In genomic region chr3:52645156-52645555, GRCm38 (mm10) we compare ENCODE assay signal across 14 mouse cellular contexts.
DNase-seq lines count a peak whose midpoint lies in the region; ATAC-seq and TF ChIP-seq lines count a peak whose summit lies in the region.
"Had no signal": no experiment of that assay in that cellular context is flagged by ENCODE, and none has a peak within 500 bp of the region (broad histone marks: within the 10 kb centered on the region; RNA-seq: fewer than 3 reads in every experiment).

No protein-coding gene starts in this region.

- ATAC-seq in forebrain, postnatal 0 days: no peak
- peak; percentile 28 for ATAC-seq in midbrain, embryonic 13.5 days
- no peak; the same call in 1 of the 2 replicates for ATAC-seq in midbrain, embryonic 14.5 days (ENCODE audit: low FRiP score, low TSS enrichment)
- no peak for ATAC-seq in embryonic facial prominence, embryonic 12.5 days (ENCODE audit: insufficient number of reproducible peaks, insufficient read depth, low FRiP score, low TSS enrichment)
- no peak for ATAC-seq in limb, embryonic 14.5 days (ENCODE audit: low FRiP score, low read depth)

- no peak for TF ChIP-seq POLR2A in limb, embryonic 14.5 days (IDR thresholded peaks at IDR 0.05; ENCODE audit: borderline replicate concordance, extremely low read depth, insufficient read depth, insufficient read length)

- H3K36me3 ChIP-seq in forebrain, embryonic 10.5 days (replicated peaks): no peaks in the 10 kb centered on the region
- H3K36me3 ChIP-seq in forebrain, postnatal 0 days (ENCODE audit: insufficient read depth): no peaks in the 10 kb centered on the region
- no peaks in the 10 kb centered on the region for H3K36me3 ChIP-seq in midbrain, embryonic 13.5 days
- H3K36me3 ChIP-seq in midbrain, embryonic 14.5 days (ENCODE audit: control insufficient read depth, insufficient read depth, low read length): no peaks in the 10 kb centered on the region
- no peaks in the 10 kb centered on the region for H3K36me3 ChIP-seq in embryonic facial prominence, embryonic 12.5 days
- H3K36me3 ChIP-seq in limb, embryonic 14.5 days (ENCODE audit: control insufficient read depth, insufficient read depth, low read length): no peaks in the 10 kb centered on the region

- peaks cover 6% of the 10 kb centered on the region for H3K27me3 ChIP-seq in forebrain, embryonic 10.5 days (ENCODE audit: poor library complexity, severe bottlenecking)
- no peaks in the 10 kb centered on the region for H3K27me3 ChIP-seq in forebrain, postnatal 0 days (ENCODE audit: insufficient read depth, low read length)
- peaks cover 10% of the 10 kb centered on the region for H3K27me3 ChIP-seq in midbrain, embryonic 13.5 days
- H3K27me3 ChIP-seq in midbrain, embryonic 14.5 days (ENCODE audit: control insufficient read depth, insufficient read depth, low read length): no peaks in the 10 kb centered on the region
- no peaks in the 10 kb centered on the region for H3K27me3 ChIP-seq in embryonic facial prominence, embryonic 12.5 days
- no peaks in the 10 kb centered on the region for H3K27me3 ChIP-seq in limb, embryonic 14.5 days (ENCODE audit: control insufficient read depth, insufficient read depth, low read length)

- H3K9ac ChIP-seq in forebrain, postnatal 0 days: no peak overlapping the region
- no peak overlapping the region for H3K9ac ChIP-seq in midbrain, embryonic 13.5 days (replicated peaks)
- no peak overlapping the region for H3K9ac ChIP-seq in midbrain, embryonic 14.5 days (replicated peaks; ENCODE audit: low read length)
- no peak overlapping the region for H3K9ac ChIP-seq in embryonic facial prominence, embryonic 12.5 days
- H3K9ac ChIP-seq in limb, embryonic 14.5 days (ENCODE audit: low read depth, low read length, severe bottlenecking): no peak overlapping the region

- no peak overlapping the region for H3K4me2 ChIP-seq in forebrain, postnatal 0 days (ENCODE audit: low read depth)
- no peak overlapping the region for H3K4me2 ChIP-seq in midbrain, embryonic 13.5 days (replicated peaks)
- no peak overlapping the region for H3K4me2 ChIP-seq in midbrain, embryonic 14.5 days (ENCODE audit: low read length)
- no peak overlapping the region for H3K4me2 ChIP-seq in embryonic facial prominence, embryonic 12.5 days (replicated peaks)
- no peak overlapping the region for H3K4me2 ChIP-seq in limb, embryonic 14.5 days (replicated peaks; ENCODE audit: low read depth, low read length, severe bottlenecking)

- H3K9me3 ChIP-seq in forebrain, embryonic 10.5 days: no peaks in the 10 kb centered on the region
- no peaks in the 10 kb centered on the region for H3K9me3 ChIP-seq in forebrain, postnatal 0 days (ENCODE audit: low read length)
- H3K9me3 ChIP-seq in midbrain, embryonic 13.5 days: no peaks in the 10 kb centered on the region
- no peaks in the 10 kb centered on the region for H3K9me3 ChIP-seq in midbrain, embryonic 14.5 days (ENCODE audit: control insufficient read depth, low read length)
- no peaks in the 10 kb centered on the region for H3K9me3 ChIP-seq in embryonic facial prominence, embryonic 12.5 days
- H3K9me3 ChIP-seq in limb, embryonic 14.5 days (ENCODE audit: control insufficient read depth, low read length): no peaks in the 10 kb centered on the region

- TF ChIP-seq CTCF in forebrain, postnatal 0 days (IDR thresholded peaks at IDR 0.05; ENCODE audit: low read depth): no peak

- peak overlapping the region; percentile 72 for H3K27ac ChIP-seq in forebrain, embryonic 10.5 days
- H3K27ac ChIP-seq in forebrain, postnatal 0 days (ENCODE audit: low read depth, low read length): no peak overlapping the region
- H3K27ac ChIP-seq in midbrain, embryonic 13.5 days: no peak overlapping the region
- H3K27ac ChIP-seq in midbrain, embryonic 14.5 days (replicated peaks; ENCODE audit: low read depth, low read length): no peak overlapping the region
- 0 out of 2 replicates have a peak overlapping the region, but pooled peaks have one; percentile 8 for H3K27ac ChIP-seq in embryonic facial prominence, embryonic 12.5 days
- H3K27ac ChIP-seq in limb, embryonic 14.5 days (replicated peaks; ENCODE audit: low read depth, low read length): no peak overlapping the region
- H3K27ac ChIP-seq: stomach, postnatal 0 days had no signal

- peak; percentile 18 for DNase-seq in forebrain, embryonic 10.5 days (ENCODE audit: extremely low spot score, low spot score)
- no peak for DNase-seq in forebrain, postnatal 0 days
- DNase-seq in midbrain, embryonic 14.5 days: no peak
- DNase-seq in limb, embryonic 14.5 days (ENCODE audit: low spot score): peak; percentile 35
- no peak for DNase-seq in B cell, adult 2 months
- no peak for DNase-seq in cerebellum, adult 8-10 months
- DNase-seq: adrenal gland, postnatal 36 days; cerebellum, adult 11 months; heart, adult 11 months; heart, postnatal 10 days; lung, postnatal 36 days had no signal

- peaks cover 46% of the 10 kb centered on the region for H3K4me1 ChIP-seq in forebrain, embryonic 10.5 days
- H3K4me1 ChIP-seq in forebrain, postnatal 0 days (ENCODE audit: insufficient read depth): peaks cover 4% of the 10 kb centered on the region; the same call in 1 of the 2 replicates
- H3K4me1 ChIP-seq in midbrain, embryonic 13.5 days (replicated peaks): peaks cover 35% of the 10 kb centered on the region
- peaks cover 16% of the 10 kb centered on the region for H3K4me1 ChIP-seq in midbrain, embryonic 14.5 days (ENCODE audit: control insufficient read depth, insufficient read depth, low read length)
- H3K4me1 ChIP-seq in embryonic facial prominence, embryonic 12.5 days: peaks cover 41% of the 10 kb centered on the region
- peaks cover 31% of the 10 kb centered on the region for H3K4me1 ChIP-seq in limb, embryonic 14.5 days (ENCODE audit: control insufficient read depth, insufficient read depth, low read length)

- H3K4me3 ChIP-seq in forebrain, embryonic 10.5 days: no peak overlapping the region
- H3K4me3 ChIP-seq in forebrain, postnatal 0 days (ENCODE audit: low read depth, low read length): no peak overlapping the region
- no peak overlapping the region for H3K4me3 ChIP-seq in midbrain, embryonic 13.5 days (replicated peaks)
- no peak overlapping the region for H3K4me3 ChIP-seq in midbrain, embryonic 14.5 days (replicated peaks; ENCODE audit: low read depth, low read length)
- H3K4me3 ChIP-seq in embryonic facial prominence, embryonic 12.5 days: no peak overlapping the region
- no peak overlapping the region for H3K4me3 ChIP-seq in limb, embryonic 14.5 days (replicated peaks; ENCODE audit: low read length)

- WGBS in forebrain, embryonic 10.5 days: 45% methylated on average over 12 of the region's 12 CpGs
- whole genome bisulfite sequencing in forebrain, postnatal 0 days: 46% methylated on average over 12 of the region's 12 CpGs
- WGBS in midbrain, embryonic 13.5 days: 50% methylated on average over 12 of the region's 12 CpGs
- WGBS in midbrain, embryonic 14.5 days: 50% methylated on average over 12 of the region's 12 CpGs
- 23% methylated on average over 12 of the region's 12 CpGs for WGBS in embryonic facial prominence, embryonic 12.5 days
- WGBS in limb, embryonic 14.5 days: 19% methylated on average over 12 of the region's 12 CpGs

Comparison
In these comparisons a context has a peak if more than half of its experiments do, and no peak if none do; other contexts are left out.
1. DNase-seq: peak in forebrain, embryonic 10.5 days (single experiment) and limb, embryonic 14.5 days (single experiment); none in forebrain, postnatal 0 days (single experiment), midbrain, embryonic 14.5 days (single experiment), B cell, adult 2 months (0 of 2) and cerebellum, adult 8-10 months (single experiment).
2. H3K27ac ChIP-seq: peak in forebrain, embryonic 10.5 days (single experiment) and embryonic facial prominence, embryonic 12.5 days (single experiment); none in forebrain, postnatal 0 days (single experiment), midbrain, embryonic 13.5 days (single experiment), midbrain, embryonic 14.5 days (single experiment) and limb, embryonic 14.5 days (single experiment).